Mouse (Mus musculus) liver, adult 2 months (tissue): ENCODE data around the gene Rfx2. TPM values are rescaled to one million over a fixed set of nuclear protein-coding genes. Genes with fewer than 3 reads are reported as not detected.

Experiments used
- DNase-seq: peaks from one replicate; pipeline ENCODE4 v3.0.0-alpha.2; 2011; ENCODE audit warnings: low read depth, low spot score; ENCODE audit errors: extremely low read depth
- H3K27ac ChIP-seq: fragments of 200-500 bp; replicated peaks from 2 replicates; pipeline ENCODE4 v1.5.1; 2012; ENCODE audit warnings: low read depth, mild to moderate bottlenecking, control low read depth, inconsistent platforms, low read length; ENCODE audit not compliant: insufficient read depth
- H3K27me3 ChIP-seq: fragments of 200-500 bp; 2 replicates; pipeline ENCODE4 v1.6.1; 2012; ENCODE audit warnings: mild to moderate bottlenecking, moderate library complexity, low read length, inconsistent platforms; ENCODE audit not compliant: control insufficient read depth, insufficient read depth
- H3K36me3 ChIP-seq: fragments of 200-500 bp; 2 replicates; pipeline ENCODE4 v1.6.1; 2012; ENCODE audit warnings: low read length, inconsistent platforms; ENCODE audit not compliant: control insufficient read depth, insufficient read depth
- H3K4me1 ChIP-seq: fragments of 200-500 bp; 2 replicates; pipeline ENCODE4 v1.6.1; 2011; ENCODE audit warnings: low read length; ENCODE audit not compliant: control insufficient read depth, insufficient read depth
- H3K4me3 ChIP-seq: fragments of 200-500 bp; 2 replicates; pipeline ENCODE4 v1.5.1; 2011; ENCODE audit warnings: low read depth, mild to moderate bottlenecking, control low read depth, low read length, moderate library complexity; ENCODE audit not compliant: insufficient read depth
- H3K79me2 ChIP-seq: fragments of 200-500 bp; 2 replicates; pipeline ENCODE4 v1.6.1; 2012; ENCODE audit warnings: inconsistent platforms, mild to moderate bottlenecking, low read length, moderate library complexity; ENCODE audit not compliant: control insufficient read depth, insufficient read depth
- H3K9ac ChIP-seq: fragments of 200-500 bp; 2 replicates; pipeline ENCODE4 v1.6.1; 2012; ENCODE audit warnings: low read depth, mild to moderate bottlenecking, control low read depth, inconsistent platforms, low read length
- CTCF ChIP-seq: fragments of 200-500 bp; IDR thresholded peaks from 2 replicates; pipeline ENCODE4 v1.5.1; 2011; ENCODE audit warnings: low read depth, low read length, control low read depth
- POLR2A ChIP-seq: fragments of 200-500 bp; IDR thresholded peaks from 2 replicates; pipeline ENCODE4 v1.6.1; 2011; ENCODE audit warnings: low read length, control low read depth; ENCODE audit not compliant: insufficient read depth; ENCODE audit errors: extremely low read depth
- WGBS: fragments of 180-500 bp; shearing (Covaris S2); methylation state at CpG from one replicate; pipeline ENCODE4 v1.1.7; 2018; 5-methylcytosine and 5-hydroxymethylcytosine counted together
- polyA plus RNA-seq: library from polyadenylated mRNA; depleted of rRNA; stranded (reverse); fragments of >200 nt; gene quantifications from 2 replicates; pipeline ENCODE4 v1.2.3, GENCODE M21; 2012
- total RNA-seq: library from RNA; depleted of rRNA; stranded (reverse); fragments of >200 nt; gene quantifications from 2 replicates; pipeline ENCODE4 v1.2.3, GENCODE M21; 2014

Rfx2 gene
- total and polyA plus RNA-seq, 2 experiments, result 0.18 to 1.0 TPM

DNA sequence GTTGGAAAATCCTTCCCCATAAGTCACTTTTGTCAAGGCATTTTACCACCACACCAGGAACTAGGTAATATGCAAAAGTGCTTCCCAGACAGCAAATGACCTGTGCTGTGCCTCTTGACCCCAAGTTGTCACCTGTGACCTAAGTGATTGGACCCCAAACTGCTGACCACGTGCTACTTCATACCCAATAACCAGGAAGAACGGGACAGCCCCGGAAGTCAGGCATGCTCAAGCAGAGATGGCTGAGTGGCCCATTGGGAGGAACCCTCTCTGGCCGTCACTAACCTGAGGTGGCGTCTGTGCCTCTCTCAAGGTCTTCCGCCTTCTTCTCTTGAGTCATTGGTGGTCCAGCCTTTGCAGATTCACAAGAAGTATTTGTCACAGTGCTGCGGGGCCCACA is 41.7 kb upstream of the Rfx2 start:
- Histone ChIP-seq H3K4me1 (no peaks in the 10 kb centered on the region), H3K27me3 (no peaks in the 10 kb centered on the region), H3K79me2 (no peaks in the 10 kb centered on the region), H3K36me3 (no peaks in the 10 kb centered on the region), H3K9ac (no peak overlapping the region), H3K27ac (no peak overlapping the region), H3K4me3 (no peak overlapping the region)
- TF ChIP-seq CTCF, result no peak
- TF ChIP-seq POLR2A, result no peak
- DNase-seq, result no peak
- WGBS, result 74% methylated on average over 7 of the region's 7 CpGs

DNA sequence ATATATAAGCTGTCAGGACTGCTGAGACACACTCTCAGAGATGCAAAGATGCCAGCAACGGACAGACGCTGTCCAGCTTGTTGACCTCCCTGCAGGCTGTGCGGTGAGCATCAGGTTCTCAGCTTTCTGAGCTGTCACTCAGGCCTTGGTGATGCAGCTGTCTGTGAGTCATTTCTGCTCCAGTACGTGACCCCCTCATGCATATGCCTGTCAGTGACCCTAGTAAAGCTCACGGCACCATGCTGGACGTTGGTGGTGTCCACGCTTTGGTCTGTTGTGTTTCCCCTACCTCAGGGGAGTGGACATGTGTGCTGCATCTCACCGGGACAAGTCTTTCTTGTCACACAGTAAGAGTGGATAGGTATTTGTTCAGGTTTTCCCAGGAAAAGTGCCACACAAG is 41.0 kb upstream of the Rfx2 start:
- WGBS, result 77% methylated on average over 8 of the region's 8 CpGs
- Histone ChIP-seq H3K4me3 (no peak overlapping the region), H3K4me1 (no peaks in the 10 kb centered on the region), H3K79me2 (no peaks in the 10 kb centered on the region), H3K36me3 (no peaks in the 10 kb centered on the region), H3K27me3 (no peaks in the 10 kb centered on the region), H3K27ac (no peak overlapping the region), H3K9ac (no peak overlapping the region)
- TF ChIP-seq POLR2A, result no peak
- no peak for TF ChIP-seq CTCF
- no peak for DNase-seq

DNA sequence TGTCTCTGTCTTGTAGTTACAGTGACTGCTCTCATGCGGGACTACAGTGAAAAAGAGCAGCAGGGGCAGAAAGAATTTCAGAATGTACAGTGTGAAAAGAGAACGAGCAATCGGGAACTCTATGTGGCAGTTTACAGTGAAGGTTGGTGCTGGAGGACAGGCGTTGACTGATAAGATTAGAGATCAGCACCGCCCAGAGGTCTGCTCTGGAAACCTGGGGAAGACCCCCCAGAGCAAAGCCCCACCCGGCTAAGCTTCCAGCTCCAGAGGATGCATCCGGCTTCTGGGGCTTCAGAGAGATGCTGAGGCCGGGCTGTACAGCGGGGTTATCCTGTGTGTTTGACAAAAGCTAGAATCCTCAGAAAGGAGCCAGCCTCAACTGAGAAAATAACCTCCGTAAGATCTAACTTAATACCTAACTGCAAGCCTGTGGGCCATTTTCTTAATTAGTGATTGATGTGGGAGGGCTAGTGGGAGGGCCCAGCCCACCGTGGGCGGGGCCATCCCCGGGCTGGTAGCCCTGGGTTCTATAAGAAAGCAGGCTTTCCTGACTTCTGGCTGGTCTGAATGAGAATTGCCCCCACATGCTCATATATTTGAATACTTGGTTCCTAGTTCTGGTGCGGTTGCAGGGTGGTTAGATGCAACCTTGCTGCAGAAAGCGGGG is 39.6 kb upstream of the Rfx2 start:
- Histone ChIP-seq H3K4me3 (no peak overlapping the region), H3K9ac (no peak overlapping the region), H3K4me1 (no peaks in the 10 kb centered on the region), H3K27me3 (no peaks in the 10 kb centered on the region), H3K79me2 (no peaks in the 10 kb centered on the region), H3K36me3 (no peaks in the 10 kb centered on the region), H3K27ac (no peak overlapping the region)
- no peak for TF ChIP-seq POLR2A
- no peak for TF ChIP-seq CTCF
- no peak for DNase-seq
- 59% methylated on average over 15 of the region's 15 CpGs for WGBS

DNA sequence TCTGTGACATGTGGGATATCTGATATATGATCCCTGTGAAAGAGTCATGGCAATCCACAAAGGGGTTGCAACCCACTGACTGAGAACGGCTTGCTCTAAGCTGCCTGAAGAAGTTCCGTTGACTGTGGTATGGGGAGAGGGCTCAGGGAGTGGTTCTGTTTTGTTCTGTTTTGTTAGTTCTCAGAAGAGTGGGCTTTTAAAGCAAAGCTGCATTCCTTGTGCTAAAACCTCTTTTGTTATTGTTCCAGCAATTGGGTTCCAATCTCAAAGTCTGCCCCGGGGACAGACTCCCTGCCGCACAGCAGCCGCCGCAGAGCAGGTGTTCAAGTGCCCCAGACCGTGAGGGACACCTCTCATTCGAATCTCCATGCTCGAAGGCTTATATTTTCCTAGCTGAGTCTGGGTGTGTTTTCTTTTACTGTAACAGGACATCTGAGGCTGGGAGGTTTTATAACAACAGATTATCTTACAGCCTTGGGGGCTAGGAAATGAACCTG is 38.7 kb upstream of the Rfx2 start:
- WGBS, result 88% methylated on average over 9 of the region's 9 CpGs
- H3K27me3 ChIP-seq, result no peaks in the 10 kb centered on the region
- no peaks in the 10 kb centered on the region for H3K36me3 ChIP-seq
- no peaks in the 10 kb centered on the region for H3K4me1 ChIP-seq
- no peak overlapping the region for H3K4me3 ChIP-seq
- H3K79me2 ChIP-seq, result no peaks in the 10 kb centered on the region
- no peak overlapping the region for H3K9ac ChIP-seq
- no peak for DNase-seq
- no peak overlapping the region for H3K27ac ChIP-seq
- no peak for TF ChIP-seq POLR2A

GRCm38 (mm10) chr17:56866071-56866470 is 35.3 kb upstream of the Rfx2 start:
- no peaks in the 10 kb centered on the region for H3K79me2 ChIP-seq
- no peak overlapping the region for H3K4me3 ChIP-seq
- TF ChIP-seq POLR2A, result no peak
- 92% methylated on average over 7 of the region's 7 CpGs for WGBS
- no peak overlapping the region for H3K9ac ChIP-seq
- H3K27me3 ChIP-seq, result no peaks in the 10 kb centered on the region
- H3K36me3 ChIP-seq, result no peaks in the 10 kb centered on the region
- no peaks in the 10 kb centered on the region for H3K4me1 ChIP-seq
- no peak overlapping the region for H3K27ac ChIP-seq
- DNase-seq, result no peak

DNA sequence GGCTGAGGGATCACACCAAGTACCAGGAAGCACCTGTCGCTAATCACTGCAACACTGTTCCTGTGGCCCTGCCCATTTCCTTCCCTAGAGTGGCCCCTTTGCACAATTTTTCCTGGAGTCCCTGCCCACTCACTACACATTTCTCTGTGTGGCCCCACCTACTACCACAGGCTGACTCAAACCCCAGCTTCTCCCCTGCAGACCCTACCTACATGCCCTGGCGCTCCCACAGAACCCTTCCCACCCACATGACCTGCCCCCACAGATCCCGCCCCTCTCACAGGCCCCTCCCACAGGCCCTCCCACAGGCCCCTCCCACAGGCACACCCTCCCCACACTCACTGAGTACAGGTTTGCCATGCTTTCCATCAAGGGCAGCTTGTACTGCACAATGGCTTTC is 30.4 kb upstream of the Rfx2 start:
- H3K27me3 ChIP-seq, result no peaks in the 10 kb centered on the region
- no peak overlapping the region for H3K9ac ChIP-seq
- TF ChIP-seq POLR2A (no peak), CTCF (no peak)
- no peaks in the 10 kb centered on the region for H3K4me1 ChIP-seq
- no peaks in the 10 kb centered on the region for H3K36me3 ChIP-seq
- no peaks in the 10 kb centered on the region for H3K79me2 ChIP-seq
- DNase-seq, result no peak
- H3K4me3 ChIP-seq, result no peak overlapping the region
- 64% methylated on average over 3 of the region's 3 CpGs for WGBS
- no peak overlapping the region for H3K27ac ChIP-seq
